Mouse (Mus musculus): ENCODE data around the gene Cenpn. TPM values are rescaled to one million over a fixed set of nuclear protein-coding genes. Genes with fewer than 3 reads are reported as not detected.

Gene Cenpn
- total RNA-seq (2017): 35.1 and 37.6 TPM in 2 replicates

DNA sequence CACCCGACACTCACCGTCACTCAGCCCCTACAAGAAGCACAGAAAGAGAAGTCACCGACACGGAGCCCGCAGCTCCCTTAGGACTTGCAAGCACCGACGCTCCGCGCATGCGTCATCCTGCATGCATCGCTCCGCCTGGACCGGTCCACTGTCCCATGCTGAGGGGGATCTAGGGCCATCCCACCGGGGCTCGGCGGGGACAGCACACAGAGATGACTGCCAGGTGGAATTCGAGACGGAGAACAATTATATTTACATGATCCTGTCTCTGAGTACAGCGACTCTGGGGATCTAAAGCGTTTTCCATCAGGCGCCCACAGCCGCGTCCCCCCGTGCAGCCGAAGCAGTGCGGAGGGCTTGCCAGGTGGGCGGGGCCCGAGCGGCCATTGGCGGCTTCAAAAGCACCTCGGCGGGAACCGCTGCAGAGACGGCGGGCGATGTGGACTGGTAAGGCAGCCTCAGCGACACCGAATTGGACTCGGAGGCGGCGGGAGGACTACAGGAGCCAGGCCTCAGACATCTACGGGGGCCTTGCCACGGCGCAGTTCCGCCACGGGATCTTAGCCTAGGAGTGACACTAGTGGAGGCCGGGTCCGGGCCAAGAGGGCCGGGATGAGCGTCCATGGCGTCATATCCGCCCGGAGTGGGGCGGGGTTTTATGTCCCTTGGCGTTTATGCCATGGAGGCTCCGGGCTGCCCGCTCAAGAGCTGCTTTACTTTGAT lies at the start of gene Cenpn, which contains the start of gene Cmc2:
Cenpn (plus strand) TSS at position 394 of the 723 bp plus-strand sequence.
Cmc2 (minus strand) TSS at position 119 of the 723 bp plus-strand sequence.
- peak; percentile 87 to 90 for ATAC-seq (replicated peaks in 1 of 2; ENCODE audit: insufficient read depth in 1 of 2, low FRiP score in 2 of 2, low TSS enrichment in 1 of 2, low read depth in 1 of 2, poor library complexity in 2 of 2, severe bottlenecking in 2 of 2)

DNA sequence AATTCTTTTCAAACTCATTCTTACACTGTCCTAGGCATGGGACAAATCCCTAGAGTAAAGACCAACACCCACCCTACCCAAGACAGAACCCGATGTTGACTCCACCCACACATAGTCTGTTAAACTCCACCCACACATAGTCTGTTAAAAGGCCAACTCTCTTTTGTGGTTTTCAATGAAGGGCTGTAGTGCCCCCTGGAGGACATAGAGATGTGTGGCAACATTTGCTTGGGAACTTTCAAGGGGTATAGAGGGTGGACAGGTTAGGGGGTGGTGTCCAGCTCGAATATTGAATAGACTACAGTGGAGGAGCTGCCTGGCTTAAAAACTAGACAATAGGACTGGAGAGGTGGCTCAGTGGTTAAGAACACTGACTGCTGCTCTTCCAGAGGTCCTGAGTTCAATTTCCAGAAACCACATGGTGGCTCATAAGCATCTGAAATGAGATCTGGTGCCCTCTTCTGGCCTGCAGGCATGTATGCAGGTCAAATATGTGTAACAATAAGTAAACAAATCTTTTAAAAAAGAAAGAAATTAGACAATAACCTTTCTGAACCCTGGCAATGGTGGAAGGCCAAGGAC lies 48.7 kb upstream of the Cenpn start:
- ATAC-seq (replicated peaks in 1 of 2; ENCODE audit: insufficient read depth in 1 of 2, low FRiP score in 2 of 2, low TSS enrichment in 1 of 2, low read depth in 1 of 2, poor library complexity in 2 of 2, severe bottlenecking in 2 of 2): no peak

DNA sequence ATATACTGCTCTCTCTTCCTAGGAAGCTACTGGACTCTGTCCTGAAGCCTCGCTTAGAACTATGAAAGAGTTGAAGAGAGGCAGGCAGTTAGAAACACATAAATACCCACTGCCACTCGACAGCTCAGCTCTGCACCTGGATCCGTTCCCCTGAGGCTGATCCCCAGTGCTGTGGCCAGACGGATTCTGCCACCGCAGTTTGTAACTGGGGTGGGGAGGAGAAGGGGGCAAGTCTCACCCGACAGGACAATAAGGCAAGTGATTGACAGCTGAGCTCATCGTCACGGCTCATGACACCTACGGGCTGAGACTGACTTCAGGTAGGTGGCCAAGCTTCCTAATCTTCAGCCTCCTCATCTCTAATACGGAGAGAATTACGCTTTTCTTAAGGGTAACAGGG lies 47.9 kb upstream of the Cenpn start:
- ATAC-seq (replicated peaks in 1 of 2; ENCODE audit: insufficient read depth in 1 of 2, low FRiP score in 2 of 2, low TSS enrichment in 1 of 2, low read depth in 1 of 2, poor library complexity in 2 of 2, severe bottlenecking in 2 of 2): no peak

DNA sequence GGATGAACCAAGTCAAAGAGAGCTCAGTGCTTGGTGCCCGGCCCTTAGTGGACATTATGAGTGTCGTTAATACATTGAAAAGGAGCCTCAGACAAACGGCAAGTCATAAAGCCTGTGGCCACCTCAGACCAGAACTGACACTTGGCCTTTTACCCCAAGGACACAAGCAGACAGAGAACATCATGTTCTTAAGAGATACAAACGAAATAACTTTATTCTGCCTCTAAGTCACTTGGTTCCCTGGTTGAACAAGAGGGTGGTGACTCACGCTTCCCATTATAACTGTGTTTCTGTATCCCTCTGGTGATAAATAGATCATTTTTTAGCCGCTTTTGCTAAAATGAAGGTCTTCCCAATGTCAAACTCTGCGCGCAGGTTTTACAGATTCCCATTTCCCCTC lies 47.5 kb upstream of the Cenpn start:
- ATAC-seq (replicated peaks in 1 of 2; ENCODE audit: insufficient read depth in 1 of 2, low FRiP score in 2 of 2, low TSS enrichment in 1 of 2, low read depth in 1 of 2, poor library complexity in 2 of 2, severe bottlenecking in 2 of 2): no peak

DNA sequence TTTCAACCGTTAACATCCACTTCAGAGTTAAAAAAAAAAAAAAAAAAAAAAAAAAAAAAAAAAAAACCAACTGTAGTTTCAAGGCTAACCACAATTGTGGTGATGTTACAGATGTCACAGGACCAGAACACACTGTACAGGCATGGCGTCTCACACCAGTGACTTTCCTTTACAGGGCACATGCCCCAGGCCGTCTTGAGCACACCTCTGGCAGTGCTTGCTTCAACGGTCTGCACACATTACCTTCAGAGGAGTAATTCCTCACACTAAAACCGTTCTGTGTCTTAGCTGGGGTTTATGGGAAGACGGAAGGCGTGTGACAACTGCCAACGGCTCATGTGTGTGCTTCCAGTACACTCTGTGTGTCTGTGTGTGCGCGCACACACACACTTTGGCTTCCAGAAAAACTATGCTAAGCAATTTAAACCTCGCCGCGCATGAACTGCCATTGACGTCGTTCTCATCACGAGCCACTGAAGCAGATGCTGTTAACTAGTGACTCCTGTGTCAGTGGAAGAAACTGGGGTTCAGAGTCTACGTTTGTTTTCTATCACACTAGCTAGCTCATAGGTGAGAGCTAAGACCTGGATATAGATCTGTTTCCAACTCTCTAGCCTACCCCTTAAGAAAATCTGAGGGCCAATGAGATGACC lies 45.6 kb upstream of the Cenpn start:
- peak; percentile 48 to 53; a peak in 1 of 4 replicates for ATAC-seq (replicated peaks in 1 of 2; ENCODE audit: insufficient read depth in 1 of 2, low FRiP score in 2 of 2, low TSS enrichment in 1 of 2, low read depth in 1 of 2, poor library complexity in 2 of 2, severe bottlenecking in 2 of 2)

DNA sequence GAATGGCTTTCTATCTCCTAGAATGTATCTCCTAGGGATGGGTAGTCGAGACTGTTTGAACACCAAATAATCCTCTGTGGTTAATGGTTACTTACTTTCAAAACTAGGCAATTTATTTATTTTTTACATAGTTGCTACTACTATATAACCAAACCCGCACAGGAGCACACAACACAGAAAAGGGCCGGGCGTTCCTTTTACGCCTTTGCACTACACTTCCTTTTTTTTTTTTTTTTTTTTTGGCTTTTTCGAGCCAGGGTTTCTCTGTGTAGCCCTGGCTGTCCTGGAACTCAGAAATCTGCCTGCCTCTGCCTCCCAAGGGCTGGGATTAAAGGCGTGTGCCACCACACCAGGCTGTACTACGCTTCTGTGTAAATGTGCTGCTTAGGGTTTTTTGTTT lies 40.1 kb upstream of the Cenpn start:
- ATAC-seq (replicated peaks in 1 of 2; ENCODE audit: insufficient read depth in 1 of 2, low FRiP score in 2 of 2, low TSS enrichment in 1 of 2, low read depth in 1 of 2, poor library complexity in 2 of 2, severe bottlenecking in 2 of 2): no peak

DNA sequence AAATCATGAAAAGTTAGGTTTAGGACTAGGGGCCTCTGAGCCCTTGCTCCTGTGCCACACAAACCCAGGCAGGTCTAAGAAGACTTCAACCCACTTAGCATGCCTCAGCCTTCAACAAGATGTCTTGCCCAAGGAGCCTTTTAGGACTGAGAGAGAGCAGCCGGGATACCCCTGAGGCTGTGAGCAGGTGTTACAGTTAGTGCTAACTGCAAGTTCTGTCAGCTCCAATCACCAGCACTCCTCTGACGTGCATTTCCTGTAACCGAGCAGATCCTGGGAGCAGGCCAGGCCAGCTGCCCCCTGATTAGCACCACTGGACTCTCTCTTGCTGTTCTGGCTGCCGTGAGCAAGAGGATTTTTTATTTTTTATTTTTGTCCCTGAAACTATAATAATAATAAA lies 33.7 kb upstream of the Cenpn start:
- no peak for ATAC-seq (replicated peaks in 1 of 2; ENCODE audit: insufficient read depth in 1 of 2, low FRiP score in 2 of 2, low TSS enrichment in 1 of 2, low read depth in 1 of 2, poor library complexity in 2 of 2, severe bottlenecking in 2 of 2)

DNA sequence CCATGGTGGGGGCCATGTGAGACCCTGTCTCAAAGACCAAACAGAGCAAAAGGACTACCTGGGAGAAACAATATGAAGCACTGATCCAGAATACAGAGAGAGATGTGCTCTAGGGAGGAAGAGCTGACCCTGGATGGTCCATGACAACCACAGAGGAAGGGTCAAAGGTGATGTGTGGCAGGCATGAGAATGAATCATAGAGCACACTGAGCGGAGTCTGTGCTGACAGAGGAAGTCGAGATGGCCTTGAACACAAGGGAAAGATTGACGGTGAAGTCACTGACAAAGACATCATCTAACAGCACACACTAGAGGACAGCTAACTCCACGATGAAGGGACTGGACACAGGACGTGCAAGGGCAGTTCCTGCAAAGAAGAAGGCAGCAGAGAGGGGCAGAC lies 30.1 kb upstream of the Cenpn start:
- ATAC-seq (replicated peaks in 1 of 2; ENCODE audit: insufficient read depth in 1 of 2, low FRiP score in 2 of 2, low TSS enrichment in 1 of 2, low read depth in 1 of 2, poor library complexity in 2 of 2, severe bottlenecking in 2 of 2): no peak

DNA sequence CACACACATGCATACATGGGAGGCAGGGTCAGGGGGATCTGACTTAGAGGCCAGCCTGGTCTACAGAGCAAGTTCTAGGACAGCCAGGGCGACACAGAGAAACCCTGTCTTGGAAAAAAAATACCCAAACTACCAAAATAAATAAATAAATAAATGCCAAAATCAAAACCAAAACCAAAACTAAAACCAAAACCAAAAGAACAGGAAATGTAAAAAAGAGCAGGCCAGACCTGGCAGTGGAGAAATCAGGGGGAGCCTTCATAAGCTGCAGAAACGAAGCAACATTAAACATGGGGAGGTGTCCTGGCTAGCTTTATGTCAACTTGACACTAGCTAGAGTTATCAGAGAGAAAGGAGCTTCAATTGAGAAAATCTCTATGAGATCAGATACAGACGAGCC lies 29.4 kb upstream of the Cenpn start:
- no peak for ATAC-seq (replicated peaks in 1 of 2; ENCODE audit: insufficient read depth in 1 of 2, low FRiP score in 2 of 2, low TSS enrichment in 1 of 2, low read depth in 1 of 2, poor library complexity in 2 of 2, severe bottlenecking in 2 of 2)

DNA sequence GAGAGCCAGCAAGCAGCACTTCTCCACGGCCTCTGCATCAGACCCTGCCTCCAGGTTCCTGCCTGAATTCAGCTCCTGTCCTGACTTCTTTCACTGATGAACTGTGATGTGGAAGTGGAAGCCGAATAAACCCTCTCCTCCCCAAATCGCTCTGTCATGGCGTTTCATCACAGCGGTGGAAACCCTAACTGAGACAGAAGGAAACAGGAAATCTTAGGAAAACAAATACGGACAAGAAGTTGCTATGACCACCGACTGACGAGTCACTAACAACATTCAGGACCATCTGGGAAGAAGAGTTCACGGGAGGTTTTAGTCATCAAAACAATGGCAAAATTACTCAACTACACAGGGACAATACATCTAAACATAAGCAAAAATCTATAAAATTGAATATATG lies 28.9 kb upstream of the Cenpn start:
- ATAC-seq (replicated peaks in 1 of 2; ENCODE audit: insufficient read depth in 1 of 2, low FRiP score in 2 of 2, low TSS enrichment in 1 of 2, low read depth in 1 of 2, poor library complexity in 2 of 2, severe bottlenecking in 2 of 2): no peak; a peak in 1 of 4 replicates

DNA sequence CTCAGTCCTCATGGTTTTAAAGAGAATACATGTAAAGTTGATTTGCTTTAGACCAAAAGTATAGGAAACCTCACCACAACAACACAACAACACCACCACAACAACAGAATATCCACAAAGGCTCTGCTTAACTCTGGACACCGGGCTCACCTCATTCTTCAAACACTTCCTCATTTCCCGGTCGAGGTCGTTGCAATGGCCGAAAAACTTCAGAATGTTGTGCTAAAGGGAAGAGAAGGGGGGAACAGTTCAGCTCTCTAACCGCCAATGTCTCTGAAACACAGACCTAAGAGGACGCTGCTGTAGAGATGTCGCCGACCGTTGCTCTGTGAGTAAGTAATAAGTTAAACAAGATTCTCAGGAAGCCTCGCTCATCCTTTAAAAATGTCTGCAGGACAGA lies 27.6 kb upstream of the Cenpn start:
- ATAC-seq (replicated peaks in 1 of 2; ENCODE audit: insufficient read depth in 1 of 2, low FRiP score in 2 of 2, low TSS enrichment in 1 of 2, low read depth in 1 of 2, poor library complexity in 2 of 2, severe bottlenecking in 2 of 2): 0 out of 4 replicates have a peak, but pooled peaks of 1 of the 2 experiments have one; percentile 12

DNA sequence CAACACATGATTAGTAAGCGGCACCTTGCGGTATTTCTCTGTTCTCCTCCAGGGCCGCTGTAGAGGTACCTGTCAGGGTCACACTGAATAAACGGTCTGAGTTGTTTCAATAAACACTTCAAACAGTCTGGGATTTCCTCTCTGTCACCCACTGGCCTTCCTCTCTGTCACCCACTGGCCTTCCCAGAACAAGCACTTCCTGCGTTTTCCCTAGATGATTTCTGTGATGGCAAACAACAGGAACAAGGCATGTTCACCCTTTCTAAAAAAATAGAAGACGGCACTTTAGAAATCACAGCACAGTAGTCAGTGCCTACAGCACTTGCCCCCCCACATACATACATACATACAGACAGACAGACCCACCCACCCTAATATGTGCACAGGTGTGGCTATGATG lies 26.0 kb upstream of the Cenpn start:
- no peak for ATAC-seq (replicated peaks in 1 of 2; ENCODE audit: insufficient read depth in 1 of 2, low FRiP score in 2 of 2, low TSS enrichment in 1 of 2, low read depth in 1 of 2, poor library complexity in 2 of 2, severe bottlenecking in 2 of 2)

DNA sequence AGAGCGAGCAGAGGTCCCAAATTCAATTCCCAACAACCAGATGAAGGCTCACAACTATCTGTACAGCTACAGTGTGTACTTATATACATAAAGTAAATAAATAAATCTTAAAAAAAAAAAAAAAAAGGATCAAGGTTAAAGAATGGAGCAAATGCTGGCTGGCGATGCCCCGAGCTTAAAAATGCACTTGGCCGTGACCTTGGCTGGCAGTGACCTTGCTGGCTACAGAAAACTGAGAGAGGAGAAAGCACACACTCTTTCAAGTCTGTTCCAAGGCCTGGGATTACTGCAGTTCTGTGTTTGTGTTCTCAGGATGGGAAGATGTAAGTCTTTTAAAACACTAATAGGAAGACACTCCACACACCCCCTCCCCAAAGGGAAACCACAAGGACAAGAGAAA lies 16.8 kb upstream of the Cenpn start:
- no peak for ATAC-seq (replicated peaks in 1 of 2; ENCODE audit: insufficient read depth in 1 of 2, low FRiP score in 2 of 2, low TSS enrichment in 1 of 2, low read depth in 1 of 2, poor library complexity in 2 of 2, severe bottlenecking in 2 of 2)

DNA sequence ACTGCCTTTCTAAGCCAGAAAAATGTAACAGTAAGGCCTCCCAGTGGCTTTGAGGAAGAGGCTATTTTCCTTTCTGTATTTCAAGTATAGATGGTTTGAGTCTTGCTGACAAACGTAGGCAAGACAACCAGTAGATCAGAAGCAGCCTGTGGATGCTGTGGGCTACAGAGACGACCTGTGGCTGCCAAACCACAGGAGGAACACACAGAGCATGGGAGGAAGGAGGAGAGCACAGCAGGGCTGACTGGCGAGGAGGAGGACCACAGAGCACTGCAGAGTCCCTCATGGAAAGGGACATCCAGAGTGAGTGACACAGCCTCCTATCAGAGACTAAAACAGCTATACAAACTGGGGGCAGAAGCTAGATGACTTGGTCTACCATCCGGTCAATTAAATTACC lies 16.3 kb upstream of the Cenpn start:
- peak; percentile 39 to 71; a peak in 3 of 4 replicates for ATAC-seq (replicated peaks in 1 of 2; ENCODE audit: insufficient read depth in 1 of 2, low FRiP score in 2 of 2, low TSS enrichment in 1 of 2, low read depth in 1 of 2, poor library complexity in 2 of 2, severe bottlenecking in 2 of 2)

DNA sequence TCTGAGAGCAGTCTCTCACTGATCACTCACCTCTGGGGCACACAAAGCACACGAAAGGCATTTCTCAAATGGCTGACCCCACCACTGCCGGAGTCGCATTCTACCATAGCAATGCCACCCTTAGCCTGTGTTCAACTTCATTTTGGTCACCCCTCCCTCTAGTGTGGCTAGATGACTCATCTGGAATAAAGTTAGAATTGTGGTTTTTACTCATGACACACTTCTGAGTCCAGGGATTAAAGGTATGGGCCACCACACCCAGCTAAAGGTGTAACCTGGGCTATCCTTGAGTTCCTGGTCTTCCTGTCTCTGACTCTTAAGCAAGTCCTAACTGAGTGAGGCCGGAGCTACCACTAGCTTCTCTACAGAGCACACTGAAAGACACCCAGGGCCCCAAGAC lies 15.7 kb upstream of the Cenpn start:
- ATAC-seq (replicated peaks in 1 of 2; ENCODE audit: insufficient read depth in 1 of 2, low FRiP score in 2 of 2, low TSS enrichment in 1 of 2, low read depth in 1 of 2, poor library complexity in 2 of 2, severe bottlenecking in 2 of 2): 0 out of 4 replicates have a peak, but pooled peaks of 1 of the 2 experiments have one; percentile 14

DNA sequence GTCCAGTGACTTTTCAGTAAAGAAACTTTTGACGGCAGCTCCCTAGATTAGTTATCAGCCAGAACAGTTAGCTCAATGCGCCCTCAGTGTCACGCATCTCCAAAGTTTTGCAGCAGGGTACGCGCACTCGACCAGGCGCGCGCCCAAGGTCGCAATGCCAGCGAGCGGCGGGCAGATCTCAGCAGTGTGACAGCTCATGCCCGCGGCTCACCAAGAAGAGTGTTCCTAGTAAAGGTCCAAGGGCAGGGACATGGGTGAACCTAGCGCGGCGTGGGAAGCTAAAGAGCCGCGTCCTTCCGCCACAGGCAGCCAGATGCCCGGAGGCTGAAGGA lies 559 bp upstream of the Cenpn start:
- peak in 1 of 2 experiments; percentile 56; a peak in 2 of 4 replicates for ATAC-seq (replicated peaks in 1 of 2; ENCODE audit: insufficient read depth in 1 of 2, low FRiP score in 2 of 2, low TSS enrichment in 1 of 2, low read depth in 1 of 2, poor library complexity in 2 of 2, severe bottlenecking in 2 of 2)

DNA sequence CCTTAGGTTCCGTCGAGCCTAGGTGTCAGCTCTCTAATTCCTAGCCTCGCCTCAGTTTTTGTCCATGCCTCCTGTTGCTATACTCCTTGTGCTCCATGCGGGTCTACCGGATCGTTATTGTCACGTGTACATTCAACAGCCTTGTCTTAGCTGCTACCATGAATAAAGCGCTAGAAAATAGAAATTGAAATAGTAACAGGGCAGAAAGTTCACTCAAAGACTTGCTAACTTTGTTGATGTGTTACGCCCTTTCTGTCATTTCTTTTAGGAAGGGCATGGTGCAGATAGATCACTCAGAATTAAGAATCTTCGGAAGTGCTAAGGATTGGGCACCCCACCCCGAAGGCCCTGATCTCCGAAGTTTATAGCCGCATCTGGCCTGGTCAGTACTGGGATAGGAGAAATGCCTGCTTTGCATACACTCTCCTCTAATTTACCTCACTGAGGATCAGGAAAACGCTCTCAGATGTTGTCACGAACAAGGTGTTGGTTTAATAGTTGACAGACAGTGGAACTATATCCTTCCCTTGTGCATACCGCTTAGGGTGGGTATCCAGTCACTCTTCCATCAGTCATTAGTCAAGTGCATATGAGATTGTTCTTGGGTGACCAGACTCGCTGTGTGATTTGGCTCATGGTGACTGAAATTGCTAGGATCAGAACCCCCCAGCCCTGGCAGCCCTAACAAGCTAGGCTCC lies 679 bp downstream of the Cenpn start:
- no peak; a peak in 1 of 4 replicates for ATAC-seq (replicated peaks in 1 of 2; ENCODE audit: insufficient read depth in 1 of 2, low FRiP score in 2 of 2, low TSS enrichment in 1 of 2, low read depth in 1 of 2, poor library complexity in 2 of 2, severe bottlenecking in 2 of 2)

DNA sequence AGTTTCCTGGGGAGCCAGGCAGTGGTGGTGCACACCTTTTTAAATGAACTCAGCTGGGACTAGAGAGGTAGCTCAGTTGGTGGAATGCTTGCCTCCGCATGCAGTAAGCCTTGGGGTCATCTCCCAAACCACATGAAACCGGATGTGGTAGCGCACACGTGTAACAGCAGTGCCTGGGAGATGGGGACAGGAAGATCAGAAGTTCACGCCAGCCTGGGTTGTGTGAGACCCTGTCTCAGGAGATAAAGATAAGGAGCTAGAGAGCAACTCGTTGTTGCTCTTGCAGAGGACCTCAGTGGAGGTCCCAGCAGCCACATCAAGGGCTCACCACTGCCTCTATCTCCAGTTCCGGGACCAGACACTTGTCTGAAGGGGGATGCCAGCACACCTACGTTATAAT lies 2.0 kb downstream of the Cenpn start:
- ATAC-seq (replicated peaks in 1 of 2; ENCODE audit: insufficient read depth in 1 of 2, low FRiP score in 2 of 2, low TSS enrichment in 1 of 2, low read depth in 1 of 2, poor library complexity in 2 of 2, severe bottlenecking in 2 of 2): no peak

Measured in hematopoietic stem cell, adult 5-6 weeks (primary cell).